Mouse (Mus musculus) kidney, adult 8-10 months (tissue): ENCODE measurements around the gene Fam49a.
"Not testable (repeated sequence)": the region's sequence is repeated elsewhere in the genome, so short reads cannot be mapped to it uniquely, and the experiment has no call there.

Experiments used
- DNase-seq, 2 experiments: peaks; one replicate each; pipeline ENCODE4 v3.0.0; 2022

The Fam49a gene

DNA sequence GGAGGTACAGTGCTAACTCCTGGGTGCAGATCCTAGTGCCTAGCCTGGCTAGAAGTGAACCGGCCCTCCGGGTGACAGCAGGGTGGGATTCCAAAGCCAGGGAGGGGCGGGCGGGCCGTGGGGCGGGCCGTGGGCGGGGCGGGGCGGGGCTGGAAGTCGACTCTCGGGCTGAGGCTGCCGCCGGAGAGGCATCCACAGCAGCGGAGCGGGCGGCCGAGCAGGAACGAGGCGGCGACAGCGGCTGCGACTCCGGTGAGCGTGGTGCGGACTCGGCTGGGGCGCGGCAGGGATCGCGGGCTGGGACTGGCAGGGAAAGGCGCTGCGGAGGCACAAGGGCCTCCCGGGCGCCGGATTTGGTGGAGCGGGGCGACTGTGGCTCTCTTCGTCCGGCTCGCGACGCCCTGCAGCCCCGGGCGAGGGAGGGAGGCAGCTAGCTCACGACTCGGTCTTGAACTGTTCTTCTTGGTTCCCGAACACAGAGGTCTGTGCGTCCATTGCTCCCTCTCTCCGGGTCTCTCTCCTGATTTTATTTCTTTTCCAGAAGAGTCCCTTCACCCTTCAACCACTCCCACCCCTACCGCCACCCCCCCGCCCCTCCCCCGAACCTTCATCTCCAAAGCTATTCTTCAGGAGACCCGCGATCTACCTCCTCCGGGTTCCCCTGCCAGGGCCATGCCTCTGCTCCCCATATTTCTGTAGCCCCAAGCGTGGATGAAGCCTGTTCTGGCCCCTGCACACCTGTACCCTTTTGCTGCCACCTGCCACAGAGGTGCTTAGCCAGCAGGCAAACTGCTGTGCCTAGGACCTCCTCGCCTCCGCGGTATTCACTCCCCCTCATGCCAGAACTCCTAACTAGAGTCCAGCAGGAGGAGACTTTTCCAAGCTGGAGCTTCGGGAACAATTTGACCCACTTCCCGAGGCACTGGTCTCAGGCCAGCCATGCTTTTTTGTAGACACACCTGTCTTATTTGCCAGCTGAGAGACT lies at the start of gene Fam49a:
Gene Fam49a (plus strand): TSS at position 153 of the 985 bp plus-strand sequence.
- DNase-seq, result peak; percentile 48 to 53

DNA sequence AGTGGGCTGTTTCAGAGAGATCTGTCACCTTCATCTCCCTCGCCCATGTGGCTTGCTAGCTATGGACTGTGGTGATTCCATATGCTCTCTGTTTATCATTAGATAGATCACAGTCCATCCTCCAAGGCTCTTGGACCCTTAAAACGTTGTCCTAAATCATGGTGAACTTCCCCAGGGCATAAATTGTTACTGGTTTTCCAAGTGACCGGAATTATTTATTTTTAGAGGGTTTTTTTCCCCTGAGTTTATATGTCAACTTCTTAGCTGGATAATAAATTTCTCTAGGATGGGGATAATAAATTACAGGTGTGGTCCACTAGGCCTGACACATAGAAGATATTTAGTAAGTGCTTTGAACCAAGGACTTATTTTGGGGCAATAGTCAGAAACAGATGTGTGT lies 48.4 kb upstream of the Fam49a start:
- DNase-seq, result no peak

GRCm38 (mm10) chr12:12218947-12219346 lies 43.0 kb upstream of the Fam49a start:
- no peak for DNase-seq

DNA sequence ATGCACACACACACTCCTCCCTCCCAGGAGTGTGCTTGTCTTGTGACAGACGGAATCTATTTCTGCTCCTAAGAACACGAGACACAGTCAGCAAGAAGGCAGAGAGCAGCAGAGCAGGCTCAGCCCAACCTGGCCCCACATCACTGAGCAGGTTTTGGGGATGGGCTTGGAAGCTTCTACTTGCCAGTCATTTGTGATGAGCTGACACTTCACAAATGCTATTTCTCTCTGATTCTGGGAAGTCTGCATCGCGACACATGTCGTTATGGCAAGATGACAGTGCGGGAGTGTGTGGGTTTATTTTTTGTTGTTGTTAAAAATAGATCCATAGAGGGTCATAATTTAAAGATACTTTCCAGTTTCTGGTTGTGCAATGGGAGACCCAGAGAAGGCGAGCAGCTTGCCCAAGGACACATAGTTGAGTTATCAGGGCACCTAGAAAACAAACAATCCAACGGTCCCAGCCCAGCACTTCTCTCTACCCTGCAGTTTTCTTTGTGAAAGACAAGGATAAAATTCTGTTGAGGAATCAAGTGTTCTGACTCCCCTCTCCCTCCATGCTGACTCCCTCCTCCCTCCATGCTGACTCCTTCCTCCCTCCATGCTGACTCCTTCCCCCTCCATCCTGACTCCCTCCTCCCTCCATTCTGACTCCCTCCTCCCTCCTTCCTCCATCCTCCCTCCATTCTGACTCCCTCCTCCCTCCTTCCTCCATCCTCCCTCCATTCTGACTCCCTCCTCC lies 41.0 kb upstream of the Fam49a start:
- DNase-seq, result no peak

DNA sequence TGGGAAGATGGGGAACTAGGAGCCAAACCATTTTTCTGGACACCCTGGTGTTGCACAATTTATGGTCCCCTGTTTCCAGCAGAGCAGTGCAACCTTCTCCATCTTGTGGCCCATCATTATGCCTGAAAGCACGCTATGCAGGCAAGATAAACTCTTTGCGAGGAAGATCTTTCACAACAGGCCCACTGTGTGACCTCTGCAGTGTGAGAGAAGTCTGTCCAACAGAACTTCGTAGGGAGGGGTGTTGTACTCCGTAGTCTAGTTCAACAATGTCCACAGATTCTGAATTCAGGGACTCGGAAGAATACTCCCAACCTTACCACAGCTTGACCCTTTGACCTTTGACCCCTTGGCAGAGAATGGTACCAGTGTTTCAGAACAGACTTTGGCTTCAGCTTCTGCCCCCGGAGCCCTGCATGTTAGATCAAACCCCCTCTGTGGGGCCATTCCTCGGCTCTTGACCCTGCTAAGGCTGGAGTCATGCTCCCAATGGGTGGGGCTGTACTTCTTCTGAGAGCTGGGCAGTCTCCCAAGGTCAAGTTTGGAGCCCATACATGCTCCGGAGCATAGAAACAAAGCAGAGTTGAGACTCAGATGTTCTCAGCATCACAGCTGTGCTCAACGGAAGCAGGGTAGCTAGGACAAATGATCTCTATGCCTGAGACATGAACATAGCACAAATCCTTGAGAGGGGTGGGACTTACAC lies 39.2 kb upstream of the Fam49a start:
- no peak for DNase-seq

GRCm38 (mm10) chr12:12223336-12223735 lies 38.6 kb upstream of the Fam49a start:
- no peak for DNase-seq

- DNase-seq, result no peak
Measured at GRCm38 (mm10) chr12:12225706-12226105, 36.2 kb upstream of the Fam49a start.

GRCm38 (mm10) chr12:12227594-12227993 lies 34.3 kb upstream of the Fam49a start:
- DNase-seq, result no peak

- DNase-seq, result no peak
Measured at GRCm38 (mm10) chr12:12230031-12230557, 31.8 kb upstream of the Fam49a start.

- no peak for DNase-seq
Measured at GRCm38 (mm10) chr12:12232097-12232496, 29.8 kb upstream of the Fam49a start.

- DNase-seq, result no peak
Measured at GRCm38 (mm10) chr12:12236978-12237377, 25.0 kb upstream of the Fam49a start.

DNA sequence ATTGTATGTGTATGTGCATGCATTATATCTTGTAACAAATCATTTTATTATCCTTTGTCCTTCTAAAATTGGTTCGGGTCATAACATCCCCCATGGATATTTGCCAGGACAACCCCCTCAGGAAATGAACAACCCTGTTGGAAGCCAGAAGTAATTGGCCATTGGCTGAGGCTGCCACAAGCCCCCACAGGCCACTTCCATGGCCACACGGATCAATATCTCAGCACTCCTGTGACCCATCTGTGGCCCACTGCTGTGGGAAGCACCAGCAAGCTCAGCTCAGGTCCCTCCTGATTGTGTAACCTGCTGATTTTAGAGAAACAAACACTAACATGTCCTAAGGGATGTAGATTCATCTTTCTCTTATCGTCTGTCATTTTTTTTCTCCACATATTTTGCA lies 22.4 kb upstream of the Fam49a start:
- no peak for DNase-seq

GRCm38 (mm10) chr12:12243148-12243547 lies 18.8 kb upstream of the Fam49a start:
- DNase-seq, result no peak

DNA sequence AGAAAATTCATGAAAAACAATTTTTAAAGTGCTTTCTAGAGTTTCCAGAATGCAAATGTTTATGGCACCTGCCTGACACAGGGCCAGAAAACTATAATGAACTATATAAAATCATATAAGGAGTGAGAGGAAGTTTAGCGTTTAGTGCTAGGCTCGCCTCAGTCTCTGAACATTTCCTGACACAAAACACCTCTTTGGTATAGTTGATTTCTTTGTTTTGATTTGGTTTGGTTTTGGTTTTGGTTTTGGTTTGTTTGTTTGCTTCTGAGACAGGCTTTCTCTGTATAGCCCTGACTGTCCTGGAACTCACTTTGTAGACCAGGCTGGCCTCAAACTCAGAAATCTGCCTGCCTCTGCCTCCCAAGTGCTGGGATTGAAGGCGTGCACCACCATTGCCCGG lies 14.9 kb upstream of the Fam49a start:
- DNase-seq, result not testable (repeated sequence)

DNA sequence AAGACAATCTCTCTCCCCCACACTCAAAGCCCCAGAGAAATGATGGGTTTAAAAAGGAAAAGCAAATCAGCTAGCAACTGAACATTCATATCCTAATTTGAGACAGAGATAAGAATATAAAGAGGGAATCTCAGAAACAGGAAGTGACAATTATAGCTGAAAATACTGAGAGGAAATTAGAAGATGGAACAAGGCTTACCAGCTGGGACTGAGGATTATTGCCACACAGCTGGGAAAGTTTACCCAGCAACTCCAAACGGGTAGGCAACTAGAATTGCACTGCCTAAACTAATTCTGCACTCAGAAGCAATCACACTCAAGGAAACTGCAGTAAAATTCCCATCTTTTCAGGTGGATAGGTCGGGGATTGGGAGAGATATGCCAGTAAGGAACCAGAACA lies 12.4 kb upstream of the Fam49a start:
- DNase-seq, result no peak

DNA sequence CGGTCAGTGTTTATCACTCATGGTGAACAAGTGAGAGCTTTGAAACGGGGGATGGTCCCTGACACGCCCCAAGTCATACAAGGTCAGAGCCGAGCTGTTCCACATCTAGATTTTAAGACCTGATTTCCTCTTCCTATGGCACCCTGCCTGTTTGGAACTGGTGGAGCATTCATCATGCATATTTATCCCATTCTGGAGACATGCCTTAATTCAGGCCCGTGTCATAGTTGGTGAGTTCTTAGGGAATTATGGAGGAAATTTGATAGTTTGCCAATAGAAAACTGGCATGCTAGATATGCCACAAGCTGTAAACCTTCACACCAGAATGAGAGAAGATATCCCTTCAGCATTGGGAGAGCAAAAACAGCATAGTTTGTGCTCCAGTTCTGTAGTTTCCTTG lies 8.4 kb upstream of the Fam49a start:
- DNase-seq, result peak in 1 of 2 experiments; percentile 10

GRCm38 (mm10) chr12:12254139-12254538 lies 7.8 kb upstream of the Fam49a start:
- no peak for DNase-seq

GRCm38 (mm10) chr12:12260979-12261960 lies 669 bp upstream of the Fam49a start:
- DNase-seq, result no peak

GRCm38 (mm10) chr12:12263371-12263791 lies 1.4 kb downstream of the Fam49a start:
- no peak for DNase-seq

- DNase-seq, result no peak
Measured at GRCm38 (mm10) chr12:12264151-12264550, 2.2 kb downstream of the Fam49a start.

- DNase-seq, result no peak
Measured at GRCm38 (mm10) chr12:12266552-12266951, 4.6 kb downstream of the Fam49a start.

DNA sequence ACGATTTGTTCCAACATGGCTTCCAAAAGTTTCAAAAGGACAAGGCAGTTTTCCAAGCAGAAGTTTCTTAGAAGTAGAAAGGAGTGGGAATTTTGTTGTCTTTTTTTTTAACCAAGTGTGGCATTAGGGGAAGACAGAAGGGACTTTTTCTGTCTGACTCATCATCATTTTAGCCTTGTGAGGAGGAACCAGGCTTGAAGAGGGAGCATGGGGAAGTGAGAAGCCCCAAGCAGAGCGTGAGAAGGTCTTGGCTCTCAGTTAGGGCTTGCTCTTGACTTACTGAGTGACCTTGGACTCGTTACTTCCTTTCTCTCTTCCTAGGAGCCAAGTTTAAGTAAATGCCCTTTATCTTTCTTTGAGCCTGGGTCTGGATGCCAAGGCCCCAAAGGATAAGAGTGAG lies 8.6 kb downstream of the Fam49a start:
- DNase-seq, result no peak
